Mouse (Mus musculus) adrenal gland, postnatal 14 days (tissue): ENCODE measurements around the gene Tfrc. TPM values are rescaled to one million over a fixed set of nuclear protein-coding genes. Genes with fewer than 3 reads are reported as not detected.

ENCODE experiments used
- DNase-seq: peaks from one replicate; pipeline ENCODE4 v3.0.0; 2021; ENCODE audit warnings: mixed read lengths
- long read RNA-seq, 2 experiments: library from polyadenylated mRNA; stranded (forward); transcript quantifications; one replicate each; pipeline ENCODE4 v2.0.0; 2021
- total RNA-seq: library from RNA; stranded (reverse); gene quantifications from 2 replicates; pipeline ENCODE4 v1.2.3, GENCODE M21; 2021

Gene Tfrc
- total RNA-seq = 181 and 285 TPM in 2 replicates
- long read RNA-seq, experiment 1, full-length matches to known transcripts = 21 of 44 reads
- long read RNA-seq, experiment 1, partial matches to known transcripts = 7 of 44 reads
- long read RNA-seq, experiment 1, other reads (novel, unspliced or antisense) = 16 of 44 reads
- long read RNA-seq, experiment 2, full-length matches to known transcripts = 24 of 40 reads
- long read RNA-seq, experiment 2, partial matches to known transcripts = 1 of 40 reads
- long read RNA-seq, experiment 2, other reads (novel, unspliced or antisense) = 15 of 40 reads

DNA sequence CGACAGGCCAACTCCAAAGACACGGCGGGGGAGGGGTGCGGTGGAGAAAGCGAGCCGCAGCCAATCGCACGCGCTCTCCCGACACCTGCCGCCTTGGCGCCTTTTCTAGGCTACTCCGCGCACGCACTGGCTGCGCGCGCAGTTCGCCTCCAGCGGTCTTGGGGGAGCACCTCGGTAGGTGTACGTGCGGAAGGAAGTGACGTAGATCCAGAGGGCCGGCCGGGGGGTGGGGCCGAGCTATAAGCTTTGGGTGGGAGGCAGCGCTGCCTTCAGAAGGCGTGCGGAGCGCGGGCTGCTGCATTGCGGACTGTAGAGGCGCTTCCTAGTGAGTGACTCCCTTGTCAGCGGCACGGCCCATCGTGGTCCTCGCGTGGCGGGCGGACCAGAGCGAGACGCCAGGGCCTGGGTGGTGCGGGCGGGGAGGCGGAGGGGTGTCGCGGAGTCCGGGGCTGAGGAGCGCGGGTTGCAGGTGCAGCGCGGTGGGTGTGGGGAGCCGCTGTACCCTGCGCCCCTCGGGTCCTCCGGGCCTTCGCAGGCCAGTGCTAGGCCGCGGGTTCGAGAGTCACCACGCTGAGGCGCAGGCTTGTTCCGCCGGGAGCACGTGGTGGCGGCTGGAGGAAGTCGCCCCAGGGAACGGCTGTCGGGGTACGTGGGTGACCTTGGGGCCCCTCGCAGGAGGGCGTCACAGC lies at the start of gene Tfrc:
Gene Tfrc (plus strand): TSS at position 209 of the 689 bp plus-strand sequence.
- peak; percentile 98 for DNase-seq

DNA sequence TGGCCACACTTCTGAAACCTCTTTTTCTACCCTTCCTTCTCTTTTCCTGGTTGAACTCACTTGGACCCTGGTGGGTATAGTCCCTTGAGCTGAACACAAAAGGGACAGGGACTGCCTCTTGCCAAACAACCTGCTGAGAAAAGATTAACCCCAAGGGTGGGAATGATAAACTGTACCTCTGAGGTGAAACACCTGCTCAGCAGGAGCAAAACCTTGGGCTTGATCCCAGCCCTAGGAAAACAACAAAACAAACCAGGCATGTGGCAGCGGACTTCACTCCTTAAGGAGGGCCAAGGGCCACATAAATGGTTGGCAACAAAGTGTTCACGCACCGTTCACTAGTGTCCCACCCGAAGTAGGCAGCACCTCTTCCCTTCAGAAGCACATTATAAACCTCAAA lies 49.2 kb upstream of the Tfrc start:
- no peak for DNase-seq

DNA sequence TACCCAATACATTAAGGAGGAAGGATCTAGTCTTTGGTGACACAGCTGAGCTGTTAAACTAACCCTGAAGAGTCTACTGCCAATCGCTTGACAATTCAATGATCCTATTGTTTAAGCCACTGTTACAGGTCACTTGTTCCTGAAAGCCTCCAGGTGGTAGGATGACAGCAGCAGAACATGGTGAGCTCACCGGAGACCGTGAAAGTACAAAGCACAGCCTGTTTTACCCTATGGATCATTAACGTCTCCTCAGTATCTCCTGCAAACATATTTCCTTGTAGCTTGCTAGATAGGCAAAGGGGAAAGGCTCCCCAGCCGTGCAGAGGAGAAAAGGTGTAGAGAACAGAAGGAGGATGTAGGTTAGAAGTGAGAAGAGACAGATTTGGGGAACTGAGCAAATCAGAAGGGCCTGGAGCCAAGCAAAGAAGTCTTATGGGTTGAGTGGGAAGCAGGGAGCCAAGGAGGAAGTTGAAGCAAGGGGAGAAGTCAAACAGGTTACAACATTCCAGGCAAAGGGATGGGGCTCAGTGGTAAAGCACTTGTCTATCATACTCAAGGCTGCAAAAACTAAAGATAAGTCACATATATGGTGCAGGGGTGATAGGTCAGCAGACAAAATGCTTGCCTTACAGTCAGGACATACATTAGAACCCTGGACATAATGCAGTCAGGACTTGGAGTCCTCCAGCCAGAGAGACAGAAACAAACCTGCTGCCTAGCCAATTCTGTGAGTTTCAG lies 45.5 kb upstream of the Tfrc start:
- no peak for DNase-seq

DNA sequence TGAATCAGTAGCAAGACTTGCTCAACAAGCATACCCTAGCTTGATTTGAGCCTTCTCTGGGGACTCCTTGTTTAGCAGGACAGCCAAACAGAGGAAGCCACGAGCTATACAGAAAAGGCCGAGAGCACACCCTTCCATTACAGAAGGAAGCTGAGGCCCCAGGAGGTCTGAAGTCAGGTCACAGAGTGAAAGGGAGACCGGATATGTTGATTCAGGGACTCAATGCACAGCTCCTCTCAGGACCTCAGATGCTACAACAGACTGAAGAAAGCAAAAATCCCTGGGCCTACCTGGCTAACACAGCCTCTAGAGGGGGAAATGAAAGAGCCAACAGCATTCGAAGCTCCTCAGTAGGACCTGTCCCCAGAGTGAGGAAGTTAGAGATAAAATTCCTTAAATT lies 41.4 kb upstream of the Tfrc start:
- no peak for DNase-seq

DNA sequence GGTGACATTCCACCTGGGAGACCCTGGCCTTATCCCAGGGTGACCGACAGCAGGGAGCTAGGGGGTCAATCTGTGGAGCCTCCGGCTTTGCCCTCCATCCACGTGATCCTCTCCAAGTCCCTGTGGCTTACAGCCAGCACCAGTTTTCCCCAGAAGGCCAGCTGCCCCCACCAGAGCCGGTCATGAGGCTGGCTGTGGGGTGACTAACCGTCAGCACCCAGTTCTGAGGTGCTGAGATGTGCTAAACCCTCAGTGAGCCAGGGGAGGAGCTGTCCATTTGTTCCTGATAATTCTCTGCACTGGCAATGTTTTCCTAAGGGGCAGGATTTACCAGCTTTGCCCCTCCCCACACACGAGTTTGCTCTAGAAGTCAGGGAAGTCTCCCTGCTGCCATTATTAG lies 40.3 kb upstream of the Tfrc start:
- DNase-seq = no peak

DNA sequence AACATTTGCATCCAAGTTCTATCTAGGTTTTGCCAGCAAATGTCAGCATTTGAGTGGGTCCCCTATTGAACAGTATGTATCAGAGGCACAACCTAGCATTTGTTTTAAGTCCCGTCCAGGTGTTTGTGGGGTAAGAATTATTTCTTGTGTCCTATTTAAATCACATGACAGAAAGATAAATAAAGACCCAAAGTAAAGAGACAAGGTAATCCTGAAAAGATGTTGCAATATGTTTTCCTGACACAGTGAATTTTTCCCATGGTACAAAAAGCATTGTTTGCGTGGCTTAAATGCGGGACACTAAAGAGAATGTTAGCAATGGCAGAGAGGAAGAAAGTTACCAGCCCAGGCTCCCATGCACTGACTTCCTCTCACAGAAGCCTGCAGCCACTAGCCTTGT lies 38.7 kb upstream of the Tfrc start:
- no peak for DNase-seq

DNA sequence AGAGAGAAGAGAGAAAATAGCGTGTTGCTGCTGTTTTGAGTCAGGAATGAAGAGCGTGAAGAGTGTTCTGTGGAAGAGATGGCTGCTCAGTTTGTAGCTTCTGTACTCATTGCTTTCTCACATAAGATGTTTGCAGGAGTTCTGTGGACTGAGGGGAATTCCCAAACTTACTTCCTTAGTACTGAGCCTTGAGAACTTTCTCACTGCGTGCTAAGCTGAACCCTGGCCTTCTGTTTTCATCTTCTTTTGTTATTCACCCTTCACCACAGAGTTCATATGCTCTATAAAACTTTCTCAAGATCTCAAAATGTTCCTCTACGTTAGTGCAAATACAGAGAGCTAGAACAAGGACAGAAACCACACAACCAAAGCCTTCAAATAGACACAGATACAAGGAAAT lies 36.2 kb upstream of the Tfrc start:
- DNase-seq = no peak

DNA sequence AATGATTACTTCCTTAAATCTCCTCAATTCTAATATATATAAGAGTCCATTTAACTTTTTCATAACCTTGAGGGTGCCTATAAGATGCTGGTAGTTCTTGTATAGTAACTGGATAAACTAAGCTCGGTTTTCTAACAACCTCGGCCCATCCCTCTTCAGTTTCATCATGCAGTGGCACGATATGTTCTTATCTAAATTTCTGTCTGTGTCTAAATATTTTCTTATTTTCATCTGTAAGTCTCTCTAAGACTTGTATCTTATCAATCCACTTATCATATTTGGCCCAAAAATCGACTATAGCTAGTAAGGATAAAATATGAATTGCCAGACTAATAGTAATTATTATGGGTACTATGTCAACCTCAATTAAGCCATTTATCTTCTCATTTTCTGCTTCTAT lies 22.2 kb upstream of the Tfrc start:
- DNase-seq = no peak

DNA sequence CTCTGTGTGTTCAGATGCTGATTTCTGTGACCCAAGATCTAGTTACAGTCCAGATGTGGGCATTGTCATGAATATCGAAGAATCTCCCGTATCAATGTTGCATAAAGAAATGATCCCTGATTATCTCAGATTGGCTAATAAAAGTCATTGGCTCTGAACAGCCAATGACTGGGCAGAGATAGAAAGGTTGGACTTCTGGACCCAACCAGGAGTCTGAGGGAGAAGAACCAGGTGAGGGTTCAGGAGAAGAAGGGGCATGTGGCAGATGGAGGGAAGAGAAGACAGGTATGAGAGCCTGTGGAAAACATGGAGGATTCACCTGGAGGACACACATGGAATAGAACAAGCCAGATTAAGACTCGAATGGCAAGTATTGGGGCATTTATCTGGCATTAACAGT lies 20.2 kb upstream of the Tfrc start:
- DNase-seq = no peak

DNA sequence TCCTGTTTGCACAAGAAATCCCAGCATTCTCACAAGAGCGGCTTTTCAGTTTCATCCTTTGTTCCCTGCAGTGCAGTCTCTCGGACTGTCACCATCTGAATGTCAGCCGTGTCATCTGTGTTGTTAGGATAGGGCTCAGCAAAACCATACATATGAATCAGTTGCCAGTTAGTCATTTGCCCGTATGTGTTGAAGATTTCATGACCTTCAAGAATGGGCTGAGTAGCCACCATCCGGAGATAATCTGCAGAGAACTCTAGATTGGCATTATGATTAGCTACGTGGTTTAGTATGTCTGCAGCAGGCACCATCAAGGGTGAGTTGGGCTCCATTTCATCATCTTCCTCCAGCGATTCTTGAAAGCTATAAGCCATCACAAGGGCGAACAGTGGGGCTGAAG lies 17.2 kb upstream of the Tfrc start:
- DNase-seq = no peak

DNA sequence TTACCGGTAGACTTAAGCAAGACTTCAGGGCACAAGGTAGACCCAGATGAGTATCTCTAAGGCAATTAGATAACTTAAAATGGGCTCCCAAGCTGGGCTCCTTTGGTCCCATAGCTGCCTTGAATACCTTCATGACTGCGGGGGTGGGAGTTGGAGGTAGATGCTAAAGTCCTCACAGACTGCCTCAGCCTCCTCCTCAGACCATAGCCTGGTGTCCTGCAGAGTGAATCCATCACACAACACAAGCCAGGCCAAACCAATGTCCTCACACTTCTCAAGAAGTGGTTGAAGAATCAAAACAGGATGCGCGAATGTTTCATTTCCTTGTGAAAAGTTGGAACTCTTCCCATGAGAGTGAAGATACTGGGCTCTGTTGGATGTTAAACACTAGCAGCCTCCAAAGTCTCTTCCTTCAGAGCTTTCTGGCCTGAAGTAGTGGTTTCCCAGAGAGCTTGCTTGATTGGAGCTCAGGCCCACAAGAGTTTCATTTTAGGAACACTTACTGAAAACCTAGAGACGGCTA lies 15.4 kb upstream of the Tfrc start:
- no peak for DNase-seq

DNA sequence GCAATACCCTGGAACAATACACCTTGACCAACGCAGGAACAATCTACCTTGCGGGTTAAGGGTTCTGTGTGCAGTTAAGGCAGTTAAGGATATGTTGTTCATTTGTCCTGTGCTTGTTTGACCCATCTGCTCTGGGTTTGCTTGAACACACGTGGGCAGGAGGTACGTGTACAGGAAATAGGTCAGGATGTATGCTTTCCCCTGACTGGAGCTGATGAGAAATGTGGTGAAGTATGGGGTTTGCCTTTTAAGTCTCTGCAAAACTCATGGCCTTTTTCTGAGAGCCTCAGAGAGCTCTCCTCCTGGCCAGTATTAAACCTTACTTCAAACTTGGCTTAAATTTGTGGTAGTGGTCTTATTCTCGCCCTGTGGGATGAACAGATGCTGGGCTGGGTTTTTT lies 14.8 kb upstream of the Tfrc start:
- DNase-seq = no peak

DNA sequence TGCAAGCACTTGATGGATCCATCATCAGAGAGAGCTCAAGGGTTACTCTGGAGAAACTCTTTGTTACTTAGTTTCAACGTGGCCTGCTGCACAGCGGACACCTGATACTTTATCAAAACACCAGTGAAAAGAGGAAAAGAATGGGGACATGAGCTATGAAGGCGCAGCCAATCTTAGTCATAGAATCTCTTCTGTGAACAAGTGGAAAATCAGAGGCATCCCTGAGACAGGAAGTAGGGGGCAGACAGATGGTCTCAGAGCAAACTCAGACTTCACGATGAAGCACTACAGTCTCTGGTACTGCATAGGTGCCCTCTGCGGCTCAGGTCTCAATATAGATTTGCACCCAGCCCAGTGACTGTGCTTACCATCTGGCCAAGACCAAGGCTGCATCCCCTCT lies 14.0 kb upstream of the Tfrc start:
- DNase-seq = no peak

DNA sequence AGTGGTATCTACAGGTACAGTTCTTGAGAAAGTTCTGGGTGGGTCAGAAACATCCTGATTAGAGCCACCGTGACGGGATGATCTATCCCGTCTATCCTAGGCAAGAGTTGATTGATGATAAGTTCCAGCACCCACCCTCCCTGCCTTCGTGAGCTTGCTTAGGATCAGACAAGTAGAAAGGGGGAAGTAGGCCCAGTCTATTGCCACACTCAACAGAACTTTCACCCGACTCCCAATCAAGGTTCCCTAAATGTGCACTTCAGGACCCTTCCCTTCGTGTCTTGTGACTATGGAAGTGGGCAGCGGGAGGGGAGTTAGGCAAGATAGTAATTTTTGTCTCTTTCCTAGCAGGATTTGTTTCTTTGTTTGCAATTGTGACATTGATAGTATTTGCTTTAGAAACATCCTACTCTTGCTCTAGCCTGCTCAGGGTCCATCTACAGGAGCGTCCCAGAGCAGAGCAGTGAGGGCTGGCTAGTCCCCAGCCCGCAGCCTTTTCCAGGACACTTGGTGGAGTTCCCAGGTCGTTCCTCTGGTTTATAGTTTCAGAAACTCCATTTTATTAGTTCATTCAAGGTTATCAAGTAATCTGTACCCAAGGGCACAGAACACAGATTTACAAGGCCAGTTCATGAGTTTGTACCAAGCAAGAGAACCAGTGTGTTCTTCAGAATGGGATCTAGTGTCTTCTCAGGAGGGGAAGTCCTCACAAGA lies 13.4 kb upstream of the Tfrc start:
- DNase-seq = peak; percentile 32

DNA sequence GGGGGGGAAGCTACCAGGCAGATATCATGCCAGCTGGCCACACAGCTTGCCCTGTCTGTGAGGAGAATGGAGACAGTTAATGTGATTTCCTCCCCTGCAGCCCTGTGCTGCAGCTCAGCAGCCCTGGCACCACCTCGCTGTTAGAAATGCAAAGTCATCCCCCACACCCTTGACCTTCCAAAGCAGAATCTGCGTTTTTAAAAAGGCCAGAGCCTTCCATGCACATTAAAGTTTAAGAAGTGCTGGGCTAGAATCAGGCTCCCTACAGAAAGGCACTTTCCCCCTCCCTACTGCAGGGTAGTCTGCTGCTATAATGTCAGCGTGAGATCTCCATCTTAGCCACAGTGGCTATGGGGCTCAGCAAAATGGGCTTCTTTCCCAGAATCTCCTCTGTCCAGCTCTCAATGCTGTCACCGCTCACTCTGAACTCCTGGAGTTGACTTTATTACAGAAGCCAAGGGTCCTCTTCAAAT lies 10.8 kb upstream of the Tfrc start:
- DNase-seq = peak; percentile 67

DNA sequence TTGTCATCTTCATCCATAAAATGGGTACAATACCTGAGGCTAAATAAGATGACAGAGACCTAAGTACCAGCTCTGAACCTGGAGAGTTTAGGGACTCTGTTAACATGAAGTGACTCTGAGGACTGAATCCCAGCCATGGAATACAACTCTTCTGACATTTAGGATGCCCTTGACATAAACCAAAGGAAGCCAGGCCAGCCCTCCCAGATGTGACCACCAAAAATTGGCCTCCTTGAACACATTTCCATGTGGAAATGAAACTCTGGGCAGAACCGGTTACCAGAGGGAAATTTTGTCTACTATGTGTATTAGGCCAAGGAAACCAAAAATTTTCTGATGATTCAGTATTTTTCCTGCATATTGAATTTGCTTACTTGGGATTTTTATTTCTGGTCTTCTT lies 9.6 kb upstream of the Tfrc start:
- DNase-seq = no peak

DNA sequence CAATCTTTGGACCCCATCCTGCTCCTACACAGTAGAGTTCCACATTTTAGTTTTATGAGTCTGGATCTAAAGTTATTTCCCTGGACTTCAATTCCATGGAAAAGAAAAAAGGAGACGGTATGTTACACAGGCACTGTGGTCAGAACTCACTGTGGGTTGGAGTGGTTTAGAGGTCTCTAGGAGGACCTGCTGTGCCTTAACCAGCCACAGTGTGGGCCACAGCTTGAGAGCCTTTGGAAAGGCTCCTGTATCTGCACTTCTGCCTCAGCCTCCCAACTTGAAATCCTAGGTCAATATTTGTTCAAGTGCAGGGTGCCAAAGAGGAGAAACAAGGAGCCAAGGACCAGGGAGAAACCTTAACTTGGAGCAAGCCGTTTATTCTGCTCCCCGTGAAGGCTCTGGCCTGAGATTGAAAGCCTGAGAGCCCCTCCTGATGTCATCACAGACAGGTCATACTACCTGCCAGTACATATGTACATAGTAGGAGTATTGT lies 6.5 kb upstream of the Tfrc start:
- DNase-seq = no peak

DNA sequence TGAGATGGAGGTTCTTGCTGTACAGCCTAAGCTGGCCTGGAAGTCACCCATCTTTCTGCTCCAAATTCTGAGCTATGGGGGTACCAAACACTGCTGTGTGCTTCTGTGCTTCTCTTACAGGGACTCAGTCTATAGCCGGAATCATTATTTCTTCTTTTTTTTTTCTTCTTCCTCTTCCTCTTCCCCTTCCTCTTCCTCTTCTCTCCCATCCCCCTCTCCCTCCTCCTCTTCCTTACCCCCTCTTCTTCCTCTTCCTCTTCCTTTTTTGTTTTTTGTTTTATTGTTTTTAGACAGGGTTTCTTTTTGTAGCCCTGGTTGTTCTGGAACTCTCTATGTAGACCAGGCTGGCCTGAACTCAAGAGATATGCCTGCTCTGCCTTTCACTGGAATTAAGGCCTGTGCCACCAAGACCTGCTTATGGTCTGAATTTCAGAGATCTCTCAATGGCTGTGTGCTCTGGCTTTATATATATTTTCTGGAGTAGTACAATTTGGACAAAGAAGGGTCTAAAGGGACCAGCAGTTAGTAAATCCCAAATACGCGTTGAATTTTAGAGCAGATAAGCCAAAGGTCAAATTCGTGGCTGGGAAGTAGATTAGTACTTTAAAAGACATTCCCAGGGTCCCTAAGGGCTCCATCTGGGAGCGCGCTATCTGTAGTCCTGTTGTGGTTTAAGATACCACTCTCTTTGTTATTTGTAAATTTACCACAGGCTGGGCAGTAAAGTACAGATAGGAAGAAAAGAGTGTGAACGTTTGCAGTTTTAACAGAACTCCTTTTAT lies 967 bp upstream of the Tfrc start:
- no peak for DNase-seq

DNA sequence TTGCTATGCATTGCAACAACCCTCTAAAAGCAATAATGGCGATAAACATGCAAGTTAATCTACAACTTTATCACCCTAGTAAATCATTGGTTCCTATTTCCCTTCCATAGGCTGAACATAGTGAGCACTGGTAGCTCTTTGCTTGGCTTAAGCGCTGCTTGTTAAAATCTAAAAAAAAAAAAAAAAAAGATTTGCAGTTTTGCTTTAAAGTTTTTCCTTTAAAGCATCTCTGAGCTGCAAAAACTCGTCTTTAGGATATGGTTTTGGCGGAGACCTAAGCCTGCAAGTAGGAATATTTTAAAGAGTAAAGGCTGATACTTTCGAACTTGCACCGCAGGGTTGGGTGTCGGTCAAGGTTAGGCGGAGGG lies 392 bp upstream of the Tfrc start:
- DNase-seq = no peak

DNA sequence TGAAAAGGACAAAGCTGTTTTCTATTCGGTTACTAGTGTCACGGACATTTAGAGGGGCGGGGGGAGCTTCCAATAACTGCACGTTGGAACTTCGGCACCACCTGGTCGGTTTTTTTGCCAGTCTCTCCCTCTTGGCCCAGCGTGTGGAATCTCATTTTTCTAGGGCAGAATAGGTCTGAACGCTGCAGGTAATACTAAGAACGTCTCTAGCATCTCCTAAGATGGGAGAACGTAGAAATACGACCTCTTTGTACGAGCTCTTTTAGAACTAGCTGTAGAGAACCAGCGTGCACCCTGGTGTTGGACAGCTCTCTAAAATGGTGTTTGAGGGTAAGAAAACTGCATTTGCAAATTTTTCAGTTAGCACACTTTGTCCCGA lies 670 bp downstream of the Tfrc start:
- no peak for DNase-seq

DNA sequence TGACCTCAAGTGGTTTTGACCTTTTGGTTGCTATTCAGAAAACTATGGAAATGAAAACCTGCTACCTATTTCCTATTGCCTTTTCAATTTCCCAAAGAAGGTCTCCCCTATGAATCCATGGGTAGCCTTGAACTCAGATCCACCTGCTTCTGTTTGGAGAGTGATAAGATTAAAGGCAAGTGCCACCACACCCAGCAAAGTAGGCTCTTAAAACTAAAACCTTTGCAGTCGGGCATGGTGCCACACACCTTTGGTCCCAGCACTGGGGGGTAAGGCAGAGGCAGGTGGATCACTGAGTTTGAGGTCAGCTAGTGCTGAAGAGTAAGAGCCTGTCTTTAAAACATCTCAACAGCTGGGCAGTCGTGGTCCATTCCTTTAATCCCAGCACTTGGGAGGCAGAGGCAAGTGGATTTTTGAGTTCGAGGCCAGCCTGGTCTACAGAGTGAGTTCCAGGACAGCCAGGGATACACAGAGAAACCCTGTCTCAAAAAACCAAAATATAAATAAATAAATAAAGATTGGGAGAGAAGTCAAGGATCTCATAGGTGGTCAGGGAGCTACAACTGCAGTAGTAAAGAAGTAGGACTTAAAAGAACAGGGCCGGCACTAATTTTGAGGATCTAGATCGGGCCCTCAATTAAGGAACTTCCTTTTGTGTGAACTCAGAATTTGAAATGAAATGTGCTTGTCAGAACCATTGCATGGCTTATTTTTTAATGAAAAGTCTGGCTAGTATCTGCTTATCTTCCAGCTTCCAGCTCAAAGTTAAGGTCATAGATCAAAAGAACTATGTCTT lies 1.9 kb downstream of the Tfrc start:
- DNase-seq = no peak
